Mouse (Mus musculus) thymus, postnatal 4 days (tissue): ENCODE results near the gene Ccdc3.

Source experiments
- DNase-seq: peaks from one replicate; pipeline ENCODE4 v3.0.0; 2021

Ccdc3 gene

GRCm38 (mm10) chr2:5137500-5138286, at the start of gene Ccdc3:
Gene Ccdc3 (plus strand): TSS chr2:5137776.
- DNase-seq, result peak; percentile 38

- peak; percentile 8 for DNase-seq
Observed at GRCm38 (mm10) chr2:5090385-5090784, 47.2 kb upstream of the Ccdc3 start.

DNA sequence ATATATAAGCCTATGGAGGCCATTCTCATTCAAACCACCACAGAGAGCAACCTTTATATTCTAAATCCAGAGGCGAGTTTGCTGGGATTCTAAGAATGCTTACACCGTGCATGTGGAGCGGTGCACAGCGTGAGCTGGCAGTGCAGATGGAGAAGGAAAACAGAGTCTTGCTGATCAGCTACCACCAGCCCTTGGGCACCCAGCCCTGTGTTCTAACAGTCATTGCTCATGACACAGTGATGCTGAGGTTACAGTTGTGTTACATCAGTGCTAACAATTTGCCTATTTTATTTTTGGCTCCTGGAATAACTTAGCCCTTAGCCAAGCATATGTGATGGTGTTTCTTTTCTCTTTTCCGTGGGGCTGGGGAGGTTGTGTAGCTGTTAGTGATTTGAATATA, 42.7 kb upstream of the Ccdc3 start:
- DNase-seq, result no peak

DNA sequence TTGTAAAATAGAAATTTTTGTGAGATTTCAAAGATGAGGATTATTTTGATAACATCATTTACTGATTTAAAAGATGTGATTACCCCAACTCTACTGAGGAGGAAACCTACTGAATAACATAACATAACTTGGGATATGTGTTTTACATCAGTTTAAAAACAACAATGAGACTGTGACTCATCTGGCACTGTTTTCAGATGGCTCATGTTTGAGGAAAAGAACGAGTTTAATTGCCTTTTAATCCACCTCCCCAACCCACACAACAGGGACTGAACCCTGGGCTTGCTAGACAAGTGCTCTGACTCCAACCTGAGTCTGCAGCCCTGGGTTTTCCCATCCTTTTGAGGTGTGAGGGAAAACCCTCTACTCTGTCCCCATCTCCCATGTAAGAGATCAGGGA, 42.3 kb upstream of the Ccdc3 start:
- DNase-seq, result no peak

DNA sequence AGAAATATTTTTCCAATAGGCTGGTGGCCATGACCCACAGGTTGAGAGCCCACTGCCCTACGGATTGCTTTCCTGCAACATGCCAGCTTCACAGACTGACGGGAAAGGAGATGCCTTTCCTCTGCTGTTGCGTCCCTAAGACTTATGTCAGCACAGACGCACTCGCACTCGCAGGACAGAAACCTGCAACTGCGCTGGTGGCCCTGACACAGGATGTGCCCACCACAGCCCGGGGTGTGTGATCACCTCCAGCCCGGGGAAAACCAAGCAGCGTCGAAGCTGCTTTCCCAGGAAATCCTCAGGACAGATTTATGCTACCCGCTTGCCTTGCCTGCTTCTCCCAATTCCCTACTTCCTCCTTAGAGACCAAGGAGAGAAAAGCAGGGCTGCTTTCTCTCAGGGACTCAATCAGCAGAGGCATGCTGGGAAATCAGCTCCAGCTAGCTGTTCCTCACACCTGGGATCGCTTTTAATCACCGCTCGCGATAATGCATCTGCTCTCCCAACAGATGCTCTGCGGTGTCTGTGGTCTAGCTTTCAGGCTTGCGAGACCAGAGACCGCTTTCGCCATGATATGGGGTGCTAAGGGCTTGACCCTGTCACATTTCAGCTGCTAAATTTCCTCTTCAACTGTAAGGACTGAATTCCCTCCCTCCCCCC, 39.7 kb upstream of the Ccdc3 start:
- peak; percentile 42 for DNase-seq

DNA sequence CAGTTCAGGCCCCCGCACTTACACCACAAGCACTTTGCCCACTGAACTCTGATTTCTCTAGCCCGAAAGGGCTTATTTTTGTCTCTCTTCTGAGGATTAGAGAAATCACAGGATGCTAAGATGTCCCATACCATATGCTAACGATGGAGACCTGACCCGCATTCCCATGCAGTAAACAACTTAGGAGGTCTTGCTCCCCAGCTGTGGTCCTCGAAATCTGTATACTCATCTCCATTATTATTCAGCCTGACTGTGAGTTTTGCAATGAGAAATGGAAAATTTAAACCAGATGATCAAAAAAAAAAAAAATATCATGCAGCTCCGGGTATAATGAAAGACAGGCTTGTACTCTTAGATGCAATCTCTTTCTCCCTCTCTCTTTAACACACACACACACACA, 38.4 kb upstream of the Ccdc3 start:
- DNase-seq, result no peak

- no peak for DNase-seq
Observed at GRCm38 (mm10) chr2:5101743-5102245, 35.8 kb upstream of the Ccdc3 start.

DNA sequence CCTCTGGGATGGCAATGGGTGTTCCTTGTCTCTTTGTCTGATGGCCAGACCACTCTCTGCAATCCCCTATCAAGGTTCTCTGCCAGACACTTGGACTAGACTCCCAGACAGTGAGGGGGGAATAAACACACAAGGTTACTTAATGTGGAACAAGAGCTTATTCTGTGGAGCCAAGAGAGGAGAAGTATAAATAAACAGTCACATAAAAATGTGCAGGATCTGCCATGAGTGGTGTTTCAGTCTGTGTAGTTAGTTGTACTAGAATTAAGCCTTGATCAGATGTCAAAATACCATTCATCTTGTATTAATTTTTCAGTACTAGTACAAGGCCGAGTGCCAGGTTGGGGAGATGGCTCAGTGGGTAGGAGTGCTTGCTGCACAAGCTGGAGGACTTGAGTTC, 34.7 kb upstream of the Ccdc3 start:
- DNase-seq, result no peak

- DNase-seq, result no peak
Observed at GRCm38 (mm10) chr2:5112785-5113291, 24.7 kb upstream of the Ccdc3 start.

DNA sequence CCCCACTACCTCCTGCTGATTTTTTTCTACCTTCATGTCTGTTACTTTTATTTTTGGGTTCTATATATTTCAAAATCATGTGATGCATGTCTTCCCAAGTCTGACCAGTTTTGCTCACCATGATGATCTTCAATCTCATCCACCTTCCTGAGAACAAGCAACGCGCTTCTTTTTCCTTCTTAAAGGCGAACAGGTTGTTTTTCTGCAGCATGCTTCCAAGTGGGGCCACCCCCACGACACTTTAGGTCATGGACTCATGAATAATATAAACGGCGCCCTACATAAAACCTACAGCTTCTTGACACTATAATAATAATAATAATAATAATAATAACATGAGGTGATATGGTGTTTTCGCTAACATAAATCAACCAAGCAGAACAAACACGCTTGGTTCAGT, 23.2 kb upstream of the Ccdc3 start:
- no peak for DNase-seq

GRCm38 (mm10) chr2:5116856-5117532, 20.6 kb upstream of the Ccdc3 start:
- no peak for DNase-seq

DNA sequence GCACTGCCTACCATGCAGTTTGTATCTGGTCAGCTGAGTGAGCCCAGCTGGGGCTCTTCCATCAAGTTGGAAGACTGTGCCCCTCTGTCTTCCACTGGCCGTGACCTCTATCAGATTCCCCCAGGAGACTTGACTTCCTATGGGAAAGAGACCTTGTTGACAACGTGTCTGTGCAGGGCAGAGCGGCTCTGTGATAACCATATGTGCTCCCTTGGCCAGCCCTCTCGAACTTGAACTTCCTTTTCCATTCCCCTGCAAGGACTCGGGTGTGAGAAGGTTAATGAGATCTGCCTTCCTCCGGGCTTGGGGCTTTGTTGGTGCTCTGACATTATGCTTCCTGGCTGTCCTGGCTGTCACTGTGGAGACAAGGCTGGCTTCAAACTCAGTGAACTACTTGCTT, 12.1 kb upstream of the Ccdc3 start:
- no peak for DNase-seq

- no peak for DNase-seq
Observed at GRCm38 (mm10) chr2:5127369-5127768, 10.2 kb upstream of the Ccdc3 start.

DNA sequence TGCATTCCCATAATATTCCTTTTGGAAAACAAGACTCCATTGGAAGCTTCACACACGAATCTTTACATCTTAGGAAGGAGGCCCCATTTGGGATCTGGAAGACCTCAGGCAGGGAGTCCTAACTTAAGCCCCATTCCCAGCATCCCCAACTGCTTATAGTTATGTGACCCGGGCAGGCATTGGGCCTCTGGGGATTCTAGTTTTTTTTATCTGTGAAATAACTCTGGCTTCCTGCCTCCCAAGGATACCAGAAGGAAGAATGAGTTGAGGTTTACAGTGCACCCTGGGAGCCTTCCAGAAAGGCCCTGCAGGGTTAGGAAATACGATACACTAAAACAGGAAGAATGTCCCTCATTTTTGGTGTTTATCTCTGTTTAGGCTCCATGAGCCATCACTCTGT, 8.5 kb upstream of the Ccdc3 start:
- no peak for DNase-seq

DNA sequence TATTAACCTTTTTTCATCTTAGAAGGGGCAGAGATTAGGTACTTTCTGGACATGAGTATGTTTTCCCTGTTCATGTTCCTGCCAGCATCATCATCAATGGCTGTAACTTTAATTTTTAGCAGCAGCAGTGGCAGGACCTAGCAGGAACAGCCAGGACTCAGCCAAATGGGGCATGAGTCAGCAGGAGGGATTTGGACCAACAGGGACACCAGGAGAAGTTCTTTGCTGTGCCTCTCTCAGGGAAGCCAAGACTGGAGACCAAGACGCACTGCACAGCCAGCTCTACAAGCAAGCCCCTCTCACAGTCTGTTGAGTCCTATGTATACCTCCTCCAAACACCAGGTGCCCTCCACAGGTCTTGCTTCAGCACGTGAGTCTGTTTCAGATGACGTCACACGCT, 5.5 kb upstream of the Ccdc3 start:
- DNase-seq, result no peak

DNA sequence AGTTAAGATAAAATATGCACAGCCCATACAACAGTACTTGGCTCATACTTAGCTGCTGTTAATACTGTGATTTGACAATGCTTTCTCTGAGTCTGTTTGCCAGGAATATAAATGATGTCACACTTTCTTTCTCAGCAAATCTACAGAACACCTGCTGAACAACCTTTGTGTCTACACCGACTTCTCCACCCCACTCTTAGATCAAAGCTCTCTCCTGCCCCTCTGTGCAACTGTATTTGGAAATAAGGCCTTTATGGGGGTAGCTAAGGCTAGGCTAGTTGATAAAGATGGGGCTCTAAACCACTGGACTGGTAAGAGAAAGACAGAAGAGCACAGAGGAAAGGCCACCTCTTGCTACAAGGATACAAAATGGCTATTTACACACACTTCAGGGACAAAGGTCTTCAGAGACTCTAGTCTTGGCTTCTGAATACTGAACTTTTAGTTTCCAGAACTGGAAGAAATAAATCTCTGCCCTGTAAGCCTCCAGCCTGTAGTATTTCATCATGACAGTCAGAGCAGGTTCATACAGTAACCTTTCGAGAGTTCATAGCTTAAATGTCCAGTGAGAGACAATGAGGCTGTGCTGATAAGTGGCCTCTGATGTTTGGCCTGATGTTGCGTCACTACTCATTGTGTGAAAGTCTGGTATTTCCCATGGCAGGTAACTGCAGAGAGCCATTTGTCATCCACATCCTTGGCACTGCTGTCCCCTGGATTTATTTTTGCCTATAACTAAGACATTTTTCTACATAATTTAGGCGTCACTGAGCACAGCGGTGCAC, 2.4 kb upstream of the Ccdc3 start:
- DNase-seq, result no peak

DNA sequence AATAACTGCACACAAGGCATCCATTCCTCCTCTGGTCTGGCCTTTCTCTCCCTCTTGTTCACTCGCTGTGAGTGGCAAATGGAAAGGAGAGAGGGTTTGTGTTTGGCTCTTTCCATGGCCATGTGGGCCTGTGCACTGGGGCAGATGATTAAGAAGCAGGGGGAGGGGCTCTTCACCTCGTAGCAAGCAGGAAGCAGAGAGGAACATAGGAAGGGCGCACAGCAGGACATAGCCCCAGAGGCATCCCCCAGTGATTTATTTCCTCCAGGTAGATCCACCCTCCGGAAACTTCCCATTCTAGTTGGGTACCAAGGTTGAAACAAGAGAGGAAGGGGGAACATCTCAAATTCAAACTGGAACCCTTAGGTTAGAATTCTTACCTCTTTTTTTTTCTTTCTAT, 2.4 kb downstream of the Ccdc3 start:
- DNase-seq, result no peak

- DNase-seq, result no peak
Observed at GRCm38 (mm10) chr2:5144446-5144845, 6.9 kb downstream of the Ccdc3 start.

GRCm38 (mm10) chr2:5147907-5148306, 10.3 kb downstream of the Ccdc3 start:
- no peak for DNase-seq

GRCm38 (mm10) chr2:5154711-5155110, 17.1 kb downstream of the Ccdc3 start:
- DNase-seq, result no peak

- DNase-seq, result no peak
Observed at GRCm38 (mm10) chr2:5160236-5160848, 22.8 kb downstream of the Ccdc3 start.

DNA sequence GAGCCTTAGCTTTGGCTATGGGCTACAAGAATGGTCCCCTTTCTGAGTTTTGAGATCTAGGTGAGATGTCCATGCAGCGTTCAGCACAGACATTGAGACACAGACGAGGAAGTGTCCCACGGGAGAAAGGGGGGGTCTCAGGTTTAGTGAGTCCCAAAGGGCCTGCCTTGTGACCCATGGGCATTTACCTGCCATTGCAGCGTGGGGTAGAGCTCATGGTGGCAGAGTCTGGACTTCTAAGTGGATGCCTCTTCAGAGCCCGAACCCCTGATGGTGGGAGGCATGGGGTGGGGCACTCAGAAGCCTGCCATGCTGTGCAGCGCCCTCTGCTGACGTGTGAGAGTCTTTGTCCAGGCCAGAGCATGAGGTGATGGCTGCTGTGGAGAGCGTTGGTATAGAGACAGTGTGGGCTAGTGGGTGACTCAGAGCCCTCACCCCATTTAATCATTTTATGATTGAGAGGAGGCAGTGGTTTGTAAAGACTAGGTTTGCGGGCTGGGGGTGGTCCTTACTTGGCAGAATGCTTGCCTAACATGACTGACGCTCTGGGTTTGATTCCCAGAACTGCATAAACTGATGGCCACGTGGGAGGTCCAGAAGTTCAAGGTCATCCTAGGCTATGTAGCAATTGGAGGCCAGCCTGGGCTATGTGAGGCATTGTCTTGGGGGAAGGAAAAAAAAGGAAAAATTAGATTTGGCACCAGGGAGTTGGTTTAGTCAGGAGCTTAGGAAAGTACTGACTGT, 23.6 kb downstream of the Ccdc3 start:
- peak; percentile 42 for DNase-seq
